Mouse (Mus musculus) hindbrain, embryonic 10.5 days (tissue): ENCODE results near the gene Gm8281. TPM values are rescaled to one million over a fixed set of nuclear protein-coding genes. Genes with fewer than 3 reads are reported as not detected.
"Not testable (repeated sequence)": the region's sequence is repeated elsewhere in the genome, so short reads cannot be mapped to it uniquely, and the experiment has no call there.

Experiments
- DNase-seq: peaks from one replicate; pipeline ENCODE4 v3.0.0-alpha.2; 2017; ENCODE audit warnings: low spot score
- H3K27ac ChIP-seq: fragments of 300-500 bp; sonication (generic); 2 replicates; pipeline ENCODE4 v1.5.1; 2016; ENCODE audit warnings: mild to moderate bottlenecking, moderate library complexity
- H3K27me3 ChIP-seq: fragments of 300-500 bp; sonication (generic); 2 replicates; pipeline ENCODE4 v1.6.1; 2016; ENCODE audit warnings: mild to moderate bottlenecking; ENCODE audit not compliant: poor library complexity, insufficient read depth, severe bottlenecking
- H3K36me3 ChIP-seq: fragments of 300-500 bp; sonication (generic); 2 replicates; pipeline ENCODE4 v1.6.1; 2016; ENCODE audit warnings: mild to moderate bottlenecking, moderate library complexity
- H3K4me1 ChIP-seq: fragments of 300-500 bp; sonication (generic); replicated peaks from 2 replicates; pipeline ENCODE4 v1.6.1; 2016; ENCODE audit warnings: mild to moderate bottlenecking
- H3K4me3 ChIP-seq: fragments of 300-500 bp; sonication (generic); 2 replicates; pipeline ENCODE4 v1.5.1; 2016; ENCODE audit warnings: mild to moderate bottlenecking, moderate library complexity
- H3K9me3 ChIP-seq: fragments of 300-500 bp; sonication (generic); 2 replicates; pipeline ENCODE4 v1.6.1; 2016; ENCODE audit warnings: mild to moderate bottlenecking, moderate library complexity
- WGBS: fragments of 180-500 bp; shearing (Covaris S2); methylation state at CpG from one replicate; pipeline ENCODE4 v1.1.7; 2016; 5-methylcytosine and 5-hydroxymethylcytosine counted together
- polyA plus RNA-seq: library from polyadenylated mRNA; unstranded; fragments of >200 nt; fragmentation: Nextera tagmentation; extraction: Ambion mirVana; gene quantifications from 2 replicates; pipeline ENCODE4 v1.2.1, GENCODE M21; 2016

Gene Gm8281
- polyA plus RNA-seq: 1.4 and 1.6 TPM in 2 replicates

DNA sequence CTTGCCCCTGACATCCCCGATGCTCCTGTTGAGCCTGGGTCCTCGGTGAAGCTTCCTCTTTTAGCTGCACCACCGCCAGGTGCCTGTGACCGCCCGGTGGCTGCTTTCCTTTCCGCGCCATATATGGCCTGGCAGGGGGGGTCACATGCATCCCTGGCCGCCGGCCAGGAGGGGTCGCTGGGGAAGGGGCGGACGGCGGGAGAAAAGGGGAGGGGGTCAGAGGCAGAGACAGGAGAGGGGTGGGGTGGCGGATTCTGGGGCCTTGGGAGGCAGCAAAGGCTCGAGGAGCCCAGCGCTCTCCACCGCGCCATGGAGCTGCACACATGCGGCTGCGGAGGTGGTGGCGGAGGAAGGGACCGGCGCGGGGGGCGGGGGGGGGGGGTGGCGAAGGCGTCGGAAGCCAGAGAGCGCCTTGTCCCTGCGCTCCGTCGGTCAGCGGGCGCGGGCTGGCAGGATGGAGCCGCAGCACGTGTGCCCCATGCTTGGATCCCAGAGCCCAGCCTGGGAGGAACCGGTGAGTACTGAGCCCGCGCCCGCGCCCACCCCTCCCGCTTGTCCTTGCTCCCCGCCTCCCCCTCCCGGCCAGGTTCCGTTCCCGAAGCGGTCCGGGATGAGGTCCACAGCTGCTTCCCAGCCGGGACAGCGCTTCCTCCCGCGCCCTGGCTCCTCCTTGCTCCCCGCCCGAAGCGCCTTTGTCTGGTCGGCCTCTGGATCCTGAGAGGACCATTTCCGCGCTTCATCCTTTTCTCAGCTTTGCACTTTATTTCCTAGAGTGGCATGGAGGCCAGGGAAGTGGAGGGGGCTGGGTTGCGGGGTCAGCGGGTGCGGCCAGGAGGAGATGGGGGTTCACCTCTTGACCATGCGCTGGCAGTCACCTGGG is at the start of gene Gm8281:
Gene Gm8281 (plus strand): TSS at position 430 of the 880 bp plus-strand sequence.
- DNase-seq: peak; percentile 47
- WGBS: 2% methylated on average over 45 of the region's 63 CpGs
- Histone ChIP-seq H3K27ac (peak within 1 kb of the TSS; percentile 85), H3K4me3 (peak within 1 kb of the TSS; percentile 54)
- H3K4me1 ChIP-seq, H3K36me3 ChIP-seq, H3K9me3 ChIP-seq, H3K27me3 ChIP-seq: not testable (repeated sequence)

- WGBS: no CpG with 5 or more reads among the region's 3 CpGs
- not testable (repeated sequence) for DNase-seq, H3K27me3 ChIP-seq, H3K4me1 ChIP-seq, H3K36me3 ChIP-seq, H3K9me3 ChIP-seq, H3K4me3 ChIP-seq, H3K27ac ChIP-seq
These were observed 20.5 kb upstream of the Gm8281 start, which contains the start of gene 4930555G01Rik for GRCm38 (mm10) chr14:5050329-5050728. Gene 4930555G01Rik, plus strand, starts transcription at chr14:5050629.

GRCm38 (mm10) chr14:5131219-5131618 is 60.4 kb downstream of the Gm8281 start, which contains the start of gene Gm8279:
Gene Gm8279, plus strand, starts transcription at chr14:5131519.
- not testable (repeated sequence) for DNase-seq, H3K4me3 ChIP-seq, H3K36me3 ChIP-seq, H3K9me3 ChIP-seq, H3K4me1 ChIP-seq, H3K27me3 ChIP-seq, H3K27ac ChIP-seq
- 89% methylated on average over 2 of the region's 2 CpGs for WGBS

Other genes with a start within 250 kb of the Gm8281 start
- gene Gm3269, start 232.9 kb upstream of the Gm8281 start, polyA plus RNA-seq: not detected in 2 replicates
- 0.24 and 0.60 TPM in 2 replicates for gene Gm3264, start 215.5 kb upstream of the Gm8281 start, polyA plus RNA-seq
- not detected in 2 replicates for gene Gm3278, start 178.6 kb upstream of the Gm8281 start, polyA plus RNA-seq
- gene Gm8297, start 87.1 kb upstream of the Gm8281 start, polyA plus RNA-seq: not detected in 2 replicates
- not detected in 2 replicates for gene Gm3298, start 55.1 kb upstream of the Gm8281 start, polyA plus RNA-seq
- not detected in 2 replicates for gene 4930555G01Rik, start 20.4 kb upstream of the Gm8281 start, polyA plus RNA-seq
- gene Gm8279, start 60.5 kb downstream of the Gm8281 start, polyA plus RNA-seq: not detected in 2 replicates
- gene Gm3317, start 93.5 kb downstream of the Gm8281 start, polyA plus RNA-seq: not detected in 2 replicates
- gene Gm8271, start 114.8 kb downstream of the Gm8281 start, polyA plus RNA-seq: not detected in 2 replicates
- 0.10 TPM in 1 of 2 replicates, not detected in the other for gene Gm3526, start 189.5 kb downstream of the Gm8281 start, polyA plus RNA-seq